Comparison of ENCODE assay signal across 8 mouse cellular contexts in genomic region chr8:79680555-79680954, GRCm38 (mm10). TPM values are rescaled to one million over a fixed set of nuclear protein-coding genes. Genes with fewer than 3 reads are reported as not detected.
DNase-seq lines count a peak whose midpoint lies in the region; ATAC-seq and TF ChIP-seq lines count a peak whose summit lies in the region.

No protein-coding gene starts in this region.

- TF ChIP-seq POLR2A in olfactory bulb, adult 2 months (IDR thresholded peaks at IDR 0.05; ENCODE audit: insufficient read depth, low read depth, low read length): no peak

- peak overlapping the region; percentile 54 for H3K4me3 ChIP-seq in intestine, embryonic 16.5 days (ENCODE audit: low read length)
- peak overlapping the region; percentile 42 for H3K4me3 ChIP-seq in lung, embryonic 14.5 days (ENCODE audit: low read depth, low read length)
- H3K4me3 ChIP-seq in olfactory bulb, adult 2 months (ENCODE audit: insufficient read depth, low read depth, low read length): peak overlapping the region; percentile 43

- no peak for TF ChIP-seq CTCF in lung, embryonic 14.5 days (IDR thresholded peaks at IDR 0.05; ENCODE audit: low read depth)
- no peak for TF ChIP-seq CTCF in olfactory bulb, adult 2 months (IDR thresholded peaks at IDR 0.05; ENCODE audit: insufficient read depth, low read depth, low read length)

- no peaks in the 10 kb centered on the region for H3K4me1 ChIP-seq in intestine, embryonic 16.5 days (ENCODE audit: control insufficient read depth, insufficient read depth, low read length)
- no peaks in the 10 kb centered on the region for H3K4me1 ChIP-seq in lung, embryonic 14.5 days (ENCODE audit: insufficient read depth)
- H3K4me1 ChIP-seq in olfactory bulb, adult 2 months (ENCODE audit: control insufficient read depth, insufficient read depth, low read length): peaks cover 8% of the 10 kb centered on the region; the same call in 1 of the 2 replicates

- peak overlapping the region; percentile 69 for H3K4me2 ChIP-seq in intestine, embryonic 16.5 days (ENCODE audit: low read depth, low read length)
- H3K4me2 ChIP-seq in lung, embryonic 14.5 days: peak overlapping the region; percentile 70

- H3K27ac ChIP-seq in intestine, embryonic 16.5 days (ENCODE audit: low read length): no peak overlapping the region
- no peak overlapping the region for H3K27ac ChIP-seq in lung, embryonic 14.5 days (ENCODE audit: low read depth)
- no peak overlapping the region for H3K27ac ChIP-seq in olfactory bulb, adult 2 months (ENCODE audit: insufficient read depth, low read depth, low read length)

- WGBS in intestine, embryonic 16.5 days: 6% methylated on average over 34 of the region's 34 CpGs
- 7% methylated on average over 34 of the region's 34 CpGs for WGBS in lung, embryonic 14.5 days
- WGBS in olfactory bulb, adult 2 months: 11% methylated on average over 34 of the region's 34 CpGs

- peak; percentile 29; the same call in 1 of the 2 replicates for ATAC-seq in common myeloid progenitor, adult 5-6 weeks (replicated peaks; ENCODE audit: low read depth, poor library complexity, severe bottlenecking)
- peak; percentile 88 for ATAC-seq in intestine, embryonic 16.5 days
- peak; percentile 86 for ATAC-seq in lung, embryonic 14.5 days (ENCODE audit: insufficient read depth)

- no peaks in the 10 kb centered on the region for H3K9me3 ChIP-seq in intestine, embryonic 16.5 days (ENCODE audit: control insufficient read depth, low read length)
- H3K9me3 ChIP-seq in lung, embryonic 14.5 days (ENCODE audit: low read depth, low read length): no peaks in the 10 kb centered on the region

- peak overlapping the region; percentile 65 for H3K9ac ChIP-seq in intestine, embryonic 16.5 days (ENCODE audit: low read depth, low read length)
- H3K9ac ChIP-seq in lung, embryonic 14.5 days: peak overlapping the region; percentile 35; the same call in 1 of the 2 replicates

- DNase-seq in urinary bladder, postnatal 25 days (ENCODE audit: low spot score): peak; percentile 11
- DNase-seq in urinary bladder, postnatal 10 days (ENCODE audit: low spot score): no peak
- peak; percentile 27 to 39 for DNase-seq in heart, adult 18-20 months
- peak; percentile 59 for DNase-seq in lung, embryonic 14.5 days
- DNase-seq in frontal cortex, postnatal 25 days (ENCODE audit: low spot score in 2 of 2): no peak

- 0 out of 2 replicates have a peak, but pooled peaks cover 3% of the 10 kb centered on the region for H3K36me3 ChIP-seq in intestine, embryonic 16.5 days (ENCODE audit: control insufficient read depth, insufficient read depth, low read length)
- peaks cover 48% of the 10 kb centered on the region for H3K36me3 ChIP-seq in lung, embryonic 14.5 days (ENCODE audit: insufficient read depth)

- H3K27me3 ChIP-seq in intestine, embryonic 16.5 days (replicated peaks; ENCODE audit: control insufficient read depth, insufficient read depth, low read length): no peaks in the 10 kb centered on the region
- no peaks in the 10 kb centered on the region for H3K27me3 ChIP-seq in lung, embryonic 14.5 days (ENCODE audit: insufficient read depth, low read length)

RNA-seq across cellular contexts. Expression of gene Abce1, which starts 31.0 kb away (rescaled TPM):
- total RNA-seq in common myeloid progenitor, adult 5-6 weeks (2017): 275 and 301 TPM in 2 replicates
- total RNA-seq in heart, adult 18-20 months (2021): 10 to 100 TPM; 43.5 to 43.6 TPM
- 82.7 and 87.0 TPM in 2 replicates for polyA plus RNA-seq in intestine, embryonic 16.5 days (2015; fragmentation: Nextera tagmentation; extraction: Ambion mirVana)
- 132 and 136 TPM in 2 replicates for polyA plus RNA-seq in lung, embryonic 14.5 days (2014; fragmentation: Nextera tagmentation; extraction: Ambion mirVana)
- not detected in 2 replicates for polyA plus RNA-seq in olfactory bulb, adult 2 months (2012; ENCODE audit: insufficient read depth, insufficient read length, low replicate concordance, missing spikeins)

RNA-seq across cellular contexts. Expression of gene Anapc10, which starts 31.1 kb away (rescaled TPM):
- 10.2 and 13.6 TPM in 2 replicates for total RNA-seq in common myeloid progenitor, adult 5-6 weeks (2017)
- total RNA-seq in heart, adult 18-20 months (2021): 1 to 10 TPM; 4.4 to 5.5 TPM
- 24.4 and 27.5 TPM in 2 replicates for polyA plus RNA-seq in intestine, embryonic 16.5 days (2015; fragmentation: Nextera tagmentation; extraction: Ambion mirVana)
- 38.7 and 43.0 TPM in 2 replicates for polyA plus RNA-seq in lung, embryonic 14.5 days (2014; fragmentation: Nextera tagmentation; extraction: Ambion mirVana)
- not detected in 2 replicates for polyA plus RNA-seq in olfactory bulb, adult 2 months (2012; ENCODE audit: insufficient read depth, insufficient read length, low replicate concordance, missing spikeins)

RNA-seq across cellular contexts. Expression of gene Otud4, which starts 41.1 kb away (rescaled TPM):
- 77.6 and 81.6 TPM in 2 replicates for total RNA-seq in common myeloid progenitor, adult 5-6 weeks (2017)
- total RNA-seq in heart, adult 18-20 months (2021): 10 to 100 TPM; 45.5 to 46.7 TPM
- polyA plus RNA-seq in intestine, embryonic 16.5 days (2015; fragmentation: Nextera tagmentation; extraction: Ambion mirVana): 8.4 and 8.6 TPM in 2 replicates
- 26.8 and 27.1 TPM in 2 replicates for polyA plus RNA-seq in lung, embryonic 14.5 days (2014; fragmentation: Nextera tagmentation; extraction: Ambion mirVana)
- not detected in 2 replicates for polyA plus RNA-seq in olfactory bulb, adult 2 months (2012; ENCODE audit: insufficient read depth, insufficient read length, low replicate concordance, missing spikeins)

Comparison
In these comparisons a context has a peak if more than half of its experiments do, and no peak if none do; other contexts are left out.
1. DNase-seq: peak in urinary bladder, postnatal 25 days (single experiment), heart, adult 18-20 months (2 of 2) and lung, embryonic 14.5 days (single experiment); none in urinary bladder, postnatal 10 days (single experiment) and frontal cortex, postnatal 25 days (0 of 2).
2. ATAC-seq: peak in every context shown above with its lines; median percentile 88 in intestine, embryonic 16.5 days; 86 in lung, embryonic 14.5 days; 29 in common myeloid progenitor, adult 5-6 weeks.
3. RNA of gene Anapc10, which starts 31.1 kb away (polyA plus RNA-seq): 38.7 to 43.0 TPM in lung, embryonic 14.5 days and 24.4 to 27.5 TPM in intestine, embryonic 16.5 days; not detected in olfactory bulb, adult 2 months; every median in the first group is over 10 times any median in the second.
4. Peak in every context shown above with its lines, with median percentiles within 50 percentile points of each other: H3K4me3 ChIP-seq.